9 mouse cellular contexts compared by ENCODE assay signal in the genomic region with DNA sequence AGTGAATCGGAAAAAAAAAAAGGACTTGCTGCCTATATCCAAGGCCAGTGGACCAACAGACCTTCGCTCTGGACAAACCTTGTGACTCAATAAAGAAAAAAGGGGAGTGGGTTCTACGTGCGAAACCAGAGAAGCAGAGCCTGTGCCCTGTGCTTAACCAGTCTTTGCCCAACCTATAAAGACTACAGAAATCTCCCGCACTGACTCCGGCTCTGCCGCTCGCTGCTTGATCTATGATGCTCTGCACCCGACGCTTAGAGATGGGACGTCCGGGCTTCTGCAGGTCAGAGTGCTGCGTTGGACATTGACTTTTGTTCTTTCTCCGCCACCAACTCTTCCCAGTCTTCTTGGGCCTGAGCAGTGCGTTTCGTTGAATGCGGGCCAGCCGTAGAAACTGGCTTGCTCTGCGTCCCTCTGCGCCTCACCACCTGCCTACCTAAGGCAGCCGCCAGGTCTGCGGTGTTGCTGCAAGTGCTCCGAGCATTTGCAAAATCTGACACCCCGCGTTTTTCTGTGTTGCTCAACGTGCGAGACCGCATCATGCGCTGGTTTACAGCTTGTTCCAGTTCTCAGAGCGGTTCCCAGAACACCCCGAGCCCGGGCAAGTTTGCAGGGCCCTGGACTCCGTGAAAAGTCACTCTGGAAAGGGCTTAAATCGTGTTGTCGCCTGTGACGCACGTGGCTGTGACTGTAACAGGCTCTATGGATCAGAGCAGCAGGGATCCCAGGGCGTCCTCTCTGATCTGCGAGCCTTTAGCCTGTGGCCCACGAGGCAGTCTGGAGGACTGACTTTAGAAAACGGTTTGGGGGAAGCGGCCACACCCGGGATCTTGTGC. TPM values are rescaled to one million over a fixed set of nuclear protein-coding genes. Genes with fewer than 3 reads are reported as not detected.
DNase-seq lines count a peak whose midpoint lies in the region; ATAC-seq lines count a peak whose summit lies in the region.
"Had no signal": no experiment of that assay in that cellular context is flagged by ENCODE, and none has a peak within 500 bp of the region (broad histone marks: within the 10 kb centered on the region; RNA-seq: fewer than 3 reads in every experiment).

No protein-coding gene starts in this region.

- H3K27me3 ChIP-seq in heart, embryonic 15.5 days: peaks cover 98% of the 10 kb centered on the region
- H3K27me3 ChIP-seq in heart, embryonic 11.5 days (ENCODE audit: control insufficient read depth, insufficient read depth, low read length): peaks cover 85% of the 10 kb centered on the region
- peaks cover 100% of the 10 kb centered on the region for H3K27me3 ChIP-seq in midbrain, embryonic 10.5 days (ENCODE audit: low read depth, poor library complexity, severe bottlenecking)
- peaks cover 71% of the 10 kb centered on the region for H3K27me3 ChIP-seq in midbrain, embryonic 16.5 days (ENCODE audit: control insufficient read depth, insufficient read depth, low read depth, low read length)
- peaks cover 81% of the 10 kb centered on the region for H3K27me3 ChIP-seq in embryonic facial prominence, embryonic 15.5 days
- H3K27me3 ChIP-seq in stomach, embryonic 14.5 days (ENCODE audit: control insufficient read depth, insufficient read depth, low read length): peaks cover 35% of the 10 kb centered on the region

- no peaks in the 10 kb centered on the region for H3K9me3 ChIP-seq in heart, embryonic 15.5 days (replicated peaks)
- no peaks in the 10 kb centered on the region for H3K9me3 ChIP-seq in heart, embryonic 11.5 days (replicated peaks; ENCODE audit: control insufficient read depth, low read length)
- peaks cover 8% of the 10 kb centered on the region; the same call in 1 of the 2 replicates for H3K9me3 ChIP-seq in midbrain, embryonic 10.5 days (replicated peaks)
- H3K9me3 ChIP-seq in midbrain, embryonic 16.5 days (replicated peaks; ENCODE audit: control insufficient read depth, low read length, poor library complexity, severe bottlenecking): no peaks in the 10 kb centered on the region; the same call in 1 of the 2 replicates
- H3K9me3 ChIP-seq in embryonic facial prominence, embryonic 15.5 days (replicated peaks): no peaks in the 10 kb centered on the region
- peaks cover 4% of the 10 kb centered on the region; the same call in 1 of the 2 replicates for H3K9me3 ChIP-seq in stomach, embryonic 14.5 days (ENCODE audit: control insufficient read depth, low read depth, low read length)

- H3K27ac ChIP-seq in heart, embryonic 15.5 days: no peak overlapping the region
- no peak overlapping the region for H3K27ac ChIP-seq in heart, embryonic 11.5 days (ENCODE audit: low read depth, low read length)
- H3K27ac ChIP-seq in midbrain, embryonic 10.5 days (replicated peaks): no peak overlapping the region
- H3K27ac ChIP-seq in midbrain, embryonic 16.5 days (ENCODE audit: low read length): no peak overlapping the region
- peak overlapping the region; percentile 65 for H3K27ac ChIP-seq in embryonic facial prominence, embryonic 15.5 days (replicated peaks)
- H3K27ac ChIP-seq in stomach, embryonic 14.5 days (ENCODE audit: low read length): peak overlapping the region; percentile 66; the same call in 1 of the 2 replicates

- no peak overlapping the region for H3K4me2 ChIP-seq in heart, embryonic 15.5 days
- H3K4me2 ChIP-seq in heart, embryonic 11.5 days: no peak overlapping the region
- no peak overlapping the region for H3K4me2 ChIP-seq in midbrain, embryonic 16.5 days (ENCODE audit: low read length)
- H3K4me2 ChIP-seq in embryonic facial prominence, embryonic 15.5 days (replicated peaks): peak overlapping the region; percentile 88
- peak overlapping the region; percentile 76 for H3K4me2 ChIP-seq in stomach, embryonic 14.5 days (replicated peaks; ENCODE audit: low read depth, low read length)

- 3% methylated on average over 43 of the region's 43 CpGs for WGBS in heart, embryonic 15.5 days
- 2% methylated on average over 43 of the region's 43 CpGs for WGBS in heart, embryonic 11.5 days (ENCODE audit: insufficient replicate concordance)
- WGBS in midbrain, embryonic 10.5 days: 1% methylated on average over 43 of the region's 43 CpGs
- 1% methylated on average over 43 of the region's 43 CpGs for WGBS in midbrain, embryonic 16.5 days
- WGBS in embryonic facial prominence, embryonic 15.5 days: 10% methylated on average over 43 of the region's 43 CpGs
- WGBS in stomach, embryonic 14.5 days: 5% methylated on average over 43 of the region's 43 CpGs

- peak overlapping the region; percentile 14; the same call in 1 of the 2 replicates for H3K4me3 ChIP-seq in heart, embryonic 15.5 days
- H3K4me3 ChIP-seq in heart, embryonic 11.5 days (ENCODE audit: low read depth, low read length): no peak overlapping the region
- H3K4me3 ChIP-seq in midbrain, embryonic 10.5 days: no peak overlapping the region
- no peak overlapping the region for H3K4me3 ChIP-seq in midbrain, embryonic 16.5 days (ENCODE audit: low read depth, low read length)
- H3K4me3 ChIP-seq in embryonic facial prominence, embryonic 15.5 days (replicated peaks): peak overlapping the region; percentile 32
- H3K4me3 ChIP-seq in stomach, embryonic 14.5 days (ENCODE audit: low read depth, low read length): peak overlapping the region; percentile 44
- H3K4me3 ChIP-seq: megakaryocyte, embryonic 14.5 days had no signal

- no peak for ATAC-seq in heart, embryonic 15.5 days (replicated peaks; ENCODE audit: insufficient number of reproducible peaks, insufficient read depth, low FRiP score, low read depth)
- no peak for ATAC-seq in heart, embryonic 11.5 days (replicated peaks; ENCODE audit: insufficient number of reproducible peaks, low FRiP score, low TSS enrichment)
- ATAC-seq in midbrain, embryonic 16.5 days: no peak
- no peak for ATAC-seq in embryonic facial prominence, embryonic 15.5 days (ENCODE audit: insufficient number of reproducible peaks, low FRiP score, low TSS enrichment, low read depth)
- no peak for ATAC-seq in stomach, embryonic 14.5 days (ENCODE audit: insufficient number of reproducible peaks, insufficient read depth, low FRiP score, low read depth)
- no peak for ATAC-seq in inflammation-experienced regulatory T-cells, adult 6 months

- no peaks in the 10 kb centered on the region for H3K36me3 ChIP-seq in heart, embryonic 15.5 days
- H3K36me3 ChIP-seq in heart, embryonic 11.5 days (ENCODE audit: control insufficient read depth, insufficient read depth, low read length): no peaks in the 10 kb centered on the region
- no peaks in the 10 kb centered on the region for H3K36me3 ChIP-seq in midbrain, embryonic 10.5 days
- H3K36me3 ChIP-seq in midbrain, embryonic 16.5 days (ENCODE audit: control insufficient read depth, insufficient read depth, low read length): no peaks in the 10 kb centered on the region
- H3K36me3 ChIP-seq in embryonic facial prominence, embryonic 15.5 days: no peaks in the 10 kb centered on the region
- no peaks in the 10 kb centered on the region for H3K36me3 ChIP-seq in stomach, embryonic 14.5 days (ENCODE audit: control insufficient read depth, insufficient read depth, low read length)

- no peak overlapping the region for H3K9ac ChIP-seq in heart, embryonic 15.5 days
- no peak overlapping the region for H3K9ac ChIP-seq in heart, embryonic 11.5 days (ENCODE audit: low read depth, low read length)
- no peak overlapping the region for H3K9ac ChIP-seq in midbrain, embryonic 16.5 days (ENCODE audit: low read depth, low read length)
- no peak overlapping the region for H3K9ac ChIP-seq in embryonic facial prominence, embryonic 15.5 days
- H3K9ac ChIP-seq in stomach, embryonic 14.5 days (replicated peaks; ENCODE audit: low read depth, low read length): peak overlapping the region; percentile 41

- peak; percentile 63 for DNase-seq in midbrain, embryonic 10.5 days (ENCODE audit: low spot score)
- no peak for DNase-seq in layer of hippocampus, adult 9-11 months

- peaks cover 27% of the 10 kb centered on the region for H3K4me1 ChIP-seq in heart, embryonic 15.5 days (replicated peaks)
- peaks cover 24% of the 10 kb centered on the region for H3K4me1 ChIP-seq in heart, embryonic 11.5 days (ENCODE audit: control insufficient read depth, insufficient read depth, low read length)
- H3K4me1 ChIP-seq in midbrain, embryonic 10.5 days: peaks cover 48% of the 10 kb centered on the region
- peaks cover 12% of the 10 kb centered on the region for H3K4me1 ChIP-seq in midbrain, embryonic 16.5 days (ENCODE audit: control insufficient read depth, insufficient read depth, low read length)
- peaks cover 50% of the 10 kb centered on the region for H3K4me1 ChIP-seq in embryonic facial prominence, embryonic 15.5 days
- peaks cover 13% of the 10 kb centered on the region for H3K4me1 ChIP-seq in stomach, embryonic 14.5 days (ENCODE audit: control insufficient read depth, insufficient read depth, low read length)

RNA-seq across cellular contexts. Expression of a gene that starts 3.8 kb away (rescaled TPM):
- 0.21 and 2.2 TPM in 2 replicates for polyA plus RNA-seq in heart, embryonic 15.5 days (2015; fragmentation: Nextera tagmentation; extraction: Ambion mirVana)
- polyA plus RNA-seq in heart, embryonic 11.5 days (2014; fragmentation: Nextera tagmentation; extraction: Ambion mirVana): 1.5 and 2.1 TPM in 2 replicates
- 1.6 and 3.0 TPM in 2 replicates for polyA plus RNA-seq in midbrain, embryonic 10.5 days (2016; fragmentation: Nextera tagmentation; extraction: Ambion mirVana)
- 0.16 and 0.33 TPM in 2 replicates for polyA plus RNA-seq in midbrain, embryonic 16.5 days (2015; fragmentation: Nextera tagmentation; extraction: Ambion mirVana)
- polyA plus RNA-seq in embryonic facial prominence, embryonic 15.5 days (2015; fragmentation: Nextera tagmentation; extraction: Ambion mirVana): 8.2 and 10.7 TPM in 2 replicates
- polyA plus RNA-seq in stomach, embryonic 14.5 days (2014; fragmentation: Nextera tagmentation; extraction: Ambion mirVana): 7.6 and 8.9 TPM in 2 replicates
- polyA plus RNA-seq in inflammation-experienced regulatory T-cells, adult 6 months (2017; shearing (Covaris generic)): not detected

Comparison
In these comparisons a context has a peak if more than half of its experiments do, and no peak if none do; other contexts are left out.
1. H3K4me3 ChIP-seq: peak in heart, embryonic 15.5 days (single experiment), embryonic facial prominence, embryonic 15.5 days (single experiment) and stomach, embryonic 14.5 days (single experiment); none in heart, embryonic 11.5 days (single experiment), midbrain, embryonic 10.5 days (single experiment) and midbrain, embryonic 16.5 days (single experiment).
2. H3K27ac ChIP-seq: peak in embryonic facial prominence, embryonic 15.5 days (single experiment) and stomach, embryonic 14.5 days (single experiment); none in heart, embryonic 15.5 days (single experiment), heart, embryonic 11.5 days (single experiment), midbrain, embryonic 10.5 days (single experiment) and midbrain, embryonic 16.5 days (single experiment).
3. H3K4me2 ChIP-seq: peak in embryonic facial prominence, embryonic 15.5 days (single experiment) and stomach, embryonic 14.5 days (single experiment); none in heart, embryonic 15.5 days (single experiment), heart, embryonic 11.5 days (single experiment) and midbrain, embryonic 16.5 days (single experiment).